Mouse (Mus musculus) limb, embryonic 14.5 days (tissue): Measurements from ENCODE around the gene Angptl4. TPM values are rescaled to one million over a fixed set of nuclear protein-coding genes. Genes with fewer than 3 reads are reported as not detected.
"Not testable (repeated sequence)": the region's sequence is repeated elsewhere in the genome, so short reads cannot be mapped to it uniquely, and the experiment has no call there.

ENCODE experiments used
- ATAC-seq: fragments of 200-750 bp; cut with Nextera tagmentation; 2 replicates; pipeline ENCODE4 v1.8.0; 2017; ENCODE audit warnings: low read depth, moderate number of reproducible peaks, moderate TSS enrichment; ENCODE audit not compliant: low FRiP score
- DNase-seq: peaks from one replicate; pipeline ENCODE4 v3.0.0-alpha.2; 2015; ENCODE audit warnings: low spot score
- H3K27ac ChIP-seq: fragments of 300-500 bp; sonication (generic); replicated peaks from 2 replicates; pipeline ENCODE4 v1.5.1; 2014; ENCODE audit warnings: low read depth, mild to moderate bottlenecking, low read length, moderate library complexity, mixed read lengths
- H3K27me3 ChIP-seq: fragments of 300-500 bp; sonication (generic); 2 replicates; pipeline ENCODE4 v1.6.1; 2014; ENCODE audit warnings: low read length, mixed read lengths; ENCODE audit not compliant: control insufficient read depth, insufficient read depth
- H3K36me3 ChIP-seq: fragments of 300-500 bp; sonication (generic); 2 replicates; pipeline ENCODE4 v1.6.1; 2014; ENCODE audit warnings: mild to moderate bottlenecking, low read length, moderate library complexity, mixed read lengths; ENCODE audit not compliant: control insufficient read depth, insufficient read depth
- H3K4me1 ChIP-seq: fragments of 300-500 bp; sonication (generic); 2 replicates; pipeline ENCODE4 v1.6.1; 2014; ENCODE audit warnings: antibody characterized with exemption, low read length, mixed read lengths; ENCODE audit not compliant: control insufficient read depth, insufficient read depth
- H3K4me2 ChIP-seq: fragments of 300-500 bp; sonication (generic); replicated peaks from 2 replicates; pipeline ENCODE4 v1.6.1; 2014; ENCODE audit warnings: low read depth, mild to moderate bottlenecking, low read length, moderate library complexity; ENCODE audit not compliant: severe bottlenecking
- H3K4me3 ChIP-seq: fragments of 300-500 bp; sonication (generic); replicated peaks from 2 replicates; pipeline ENCODE4 v1.5.1; 2014; ENCODE audit warnings: low read length
- H3K9ac ChIP-seq: fragments of 300-500 bp; sonication (generic); 2 replicates; pipeline ENCODE4 v1.6.1; 2014; ENCODE audit warnings: mild to moderate bottlenecking, low read depth, low read length, moderate library complexity; ENCODE audit not compliant: severe bottlenecking
- H3K9me3 ChIP-seq: fragments of 300-500 bp; sonication (generic); 2 replicates; pipeline ENCODE4 v1.6.1; 2016; ENCODE audit warnings: low read length; ENCODE audit not compliant: control insufficient read depth
- POLR2A ChIP-seq: fragments of 200-500 bp; IDR thresholded peaks from 2 replicates; pipeline ENCODE4 v1.8.0; 2012; ENCODE audit warnings: inconsistent platforms, mild to moderate bottlenecking, moderate library complexity, borderline replicate concordance; ENCODE audit not compliant: insufficient read depth, insufficient read length; ENCODE audit errors: extremely low read depth
- WGBS: fragments of 180-500 bp; shearing (Covaris S2); extraction: QIAGEN DNeasy Blood & Tissue Kit; methylation state at CpG from one replicate; pipeline ENCODE4 v1.1.7; 2014; 5-methylcytosine and 5-hydroxymethylcytosine counted together
- polyA plus RNA-seq, 2 experiments: library from polyadenylated mRNA; depleted of rRNA in 1 of 2; stranded (reverse) in 1 of 2; unstranded in 1 of 2; fragments of >200 nt; fragmentation: Nextera tagmentation in 1 of 2; extraction: Ambion mirVana in 1 of 2; gene quantifications; 2 replicates each; pipeline versions ENCODE4 v1.2.1 to v1.2.3; 2012 to 2014

The Angptl4 gene
- polyA plus RNA-seq, 2 experiments: 29.7 to 44.2 TPM

- 85% methylated on average over 5 of the region's 5 CpGs for WGBS
- H3K4me3 ChIP-seq: no peak overlapping the region
- H3K36me3 ChIP-seq: peaks cover 39% of the 10 kb centered on the region
These were observed 36.8 kb downstream of the Angptl4 start for GRCm38 (mm10) chr17:33744686-33745384.

GRCm38 (mm10) chr17:33742420-33742819, 39.2 kb downstream of the Angptl4 start:
- Histone ChIP-seq H3K27ac (no peak overlapping the region), H3K36me3 (peaks cover 17% of the 10 kb centered on the region), H3K27me3 (no peaks in the 10 kb centered on the region), H3K9ac (no peak overlapping the region), H3K4me2 (no peak overlapping the region), H3K4me3 (no peak overlapping the region), H3K4me1 (no peaks in the 10 kb centered on the region), H3K9me3 (no peaks in the 10 kb centered on the region)
- DNase-seq (no peak), ATAC-seq (no peak)
- no peak for TF ChIP-seq POLR2A
- WGBS: 95% methylated on average over 1 of the region's 1 CpGs

More at GRCm38 (mm10) chr17:33744686-33745384, 36.8 kb downstream of the Angptl4 start:
- DNase-seq (no peak), ATAC-seq (no peak)
- TF ChIP-seq POLR2A: no peak
- H3K9me3 ChIP-seq: no peaks in the 10 kb centered on the region
- no peaks in the 10 kb centered on the region for H3K4me1 ChIP-seq
- H3K9ac ChIP-seq: no peak overlapping the region
- H3K4me2 ChIP-seq: no peak overlapping the region
- H3K27me3 ChIP-seq: no peaks in the 10 kb centered on the region
- H3K27ac ChIP-seq: no peak overlapping the region

GRCm38 (mm10) chr17:33733526-33733925, 48.1 kb downstream of the Angptl4 start:
- H3K27ac ChIP-seq, H3K9ac ChIP-seq, ATAC-seq, H3K4me3 ChIP-seq, H3K4me2 ChIP-seq, H3K9me3 ChIP-seq, H3K36me3 ChIP-seq, H3K27me3 ChIP-seq, DNase-seq, H3K4me1 ChIP-seq: not testable (repeated sequence)
- 76% methylated on average over 10 of the region's 10 CpGs for WGBS

GRCm38 (mm10) chr17:33732556-33733083, 49.0 kb downstream of the Angptl4 start:
- ATAC-seq, H3K36me3 ChIP-seq, H3K9me3 ChIP-seq, H3K4me3 ChIP-seq, H3K9ac ChIP-seq, H3K4me2 ChIP-seq, DNase-seq, H3K27ac ChIP-seq, H3K4me1 ChIP-seq, H3K27me3 ChIP-seq: not testable (repeated sequence)
- WGBS: 75% methylated on average over 9 of the region's 9 CpGs

GRCm38 (mm10) chr17:33729215-33729614, 52.4 kb downstream of the Angptl4 start:
- no peak for TF ChIP-seq POLR2A
- no peak for DNase-seq
- no peaks in the 10 kb centered on the region for H3K4me1 ChIP-seq
- H3K36me3 ChIP-seq: no peaks in the 10 kb centered on the region
- no peak for ATAC-seq
- 66% methylated on average over 2 of the region's 2 CpGs for WGBS
- no peaks in the 10 kb centered on the region for H3K27me3 ChIP-seq
- no peak overlapping the region for H3K27ac ChIP-seq
- H3K9me3 ChIP-seq: no peaks in the 10 kb centered on the region
- no peak overlapping the region for H3K9ac ChIP-seq
- H3K4me2 ChIP-seq: no peak overlapping the region
- H3K4me3 ChIP-seq: no peak overlapping the region
